Mouse (Mus musculus) splenic B cell, adult 2 months (primary cell): ENCODE results near the gene Nlrp3.

ENCODE experiments used
- DNase-seq: peaks from one replicate; pipeline ENCODE4 v3.0.0-alpha.2; 2011; ENCODE audit warnings: low read depth, low spot score
- H3K27me3 ChIP-seq: 2 replicates; pipeline ENCODE4 v1.6.1; 2012; ENCODE audit warnings: mild to moderate bottlenecking, low read length, moderate library complexity, mixed read lengths; ENCODE audit not compliant: control insufficient read depth, poor library complexity, insufficient read depth, severe bottlenecking
- H3K36me3 ChIP-seq: 2 replicates; pipeline ENCODE4 v1.6.1; 2012; ENCODE audit warnings: mild to moderate bottlenecking, low read length, moderate library complexity, mixed read lengths; ENCODE audit not compliant: control insufficient read depth, poor library complexity, insufficient read depth, severe bottlenecking

Gene Nlrp3

DNA sequence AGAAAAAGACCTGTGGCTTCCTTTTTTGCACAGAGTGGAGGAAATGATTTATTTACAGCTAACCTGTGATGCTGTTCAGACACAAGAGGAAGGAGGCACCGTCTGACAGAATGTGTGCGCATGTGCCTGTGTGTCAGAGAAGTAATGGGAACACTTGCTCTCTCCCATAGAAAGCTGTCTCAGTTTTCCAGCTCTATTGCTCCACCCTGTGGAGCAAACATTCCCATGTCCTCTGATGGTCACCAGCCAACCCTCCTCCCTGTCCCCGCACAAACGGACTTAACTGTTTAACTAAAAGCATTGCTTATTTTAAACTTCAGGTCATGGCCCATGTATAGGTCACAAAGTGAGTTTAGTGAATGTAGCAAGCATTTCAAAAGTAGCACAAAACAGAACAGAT is 72.8 kb downstream of the Nlrp3 start:
- no peaks in the 10 kb centered on the region for H3K27me3 ChIP-seq
- no peak for DNase-seq
- H3K36me3 ChIP-seq = no peaks in the 10 kb centered on the region
